In the genomic region with DNA sequence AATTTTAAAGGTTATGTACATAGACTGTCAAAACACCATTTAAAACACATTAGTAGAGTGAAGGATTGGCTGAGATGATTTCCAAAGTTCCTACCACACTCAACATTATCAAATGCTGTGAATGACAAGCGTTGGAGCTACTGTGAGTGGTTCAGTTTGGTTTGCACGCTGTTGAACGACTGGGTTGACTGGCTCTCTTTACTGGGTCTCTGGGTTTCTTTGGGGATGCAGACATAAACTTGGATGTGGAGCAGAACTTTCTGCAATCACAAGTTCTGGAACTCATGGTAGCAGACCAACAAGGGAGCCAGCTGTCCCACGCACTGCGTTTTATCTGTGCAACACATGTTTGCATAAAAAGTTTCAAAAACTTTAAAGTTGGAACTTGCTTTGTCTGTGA, we compare ENCODE assay signal across 25 mouse cellular contexts.
DNase-seq lines count a peak whose midpoint lies in the region; ATAC-seq and TF ChIP-seq lines count a peak whose summit lies in the region.
"Had no signal": no experiment of that assay in that cellular context is flagged by ENCODE, and none has a peak within 500 bp of the region (broad histone marks: within the 10 kb centered on the region; RNA-seq: fewer than 3 reads in every experiment).

No protein-coding gene starts in this region.

- no peaks in the 10 kb centered on the region for H3K27me3 ChIP-seq in embryonic facial prominence, embryonic 15.5 days
- H3K27me3 ChIP-seq in embryonic facial prominence, embryonic 10.5 days (replicated peaks; ENCODE audit: low read depth, poor library complexity, severe bottlenecking), result no peaks in the 10 kb centered on the region
- no peaks in the 10 kb centered on the region for H3K27me3 ChIP-seq in lung, embryonic 15.5 days
- H3K27me3 ChIP-seq in lung, postnatal 0 days (replicated peaks; ENCODE audit: insufficient read depth, low read length), result no peaks in the 10 kb centered on the region
- H3K27me3 ChIP-seq: forebrain, embryonic 13.5 days; heart, embryonic 13.5 days; hindbrain, embryonic 13.5 days; intestine, embryonic 15.5 days had no signal

- peak; percentile 39; the same call in 1 of the 2 replicates for ATAC-seq in embryonic facial prominence, embryonic 15.5 days (ENCODE audit: insufficient number of reproducible peaks, low FRiP score, low TSS enrichment, low read depth)
- ATAC-seq in lung, embryonic 15.5 days (ENCODE audit: borderline replicate concordance, extremely low read depth, low FRiP score, low TSS enrichment), result peak; percentile 89
- ATAC-seq in lung, postnatal 0 days, result no peak
- ATAC-seq: activated CD4-positive, CD25-positive, alpha-beta regulatory T cell, adult 4 months; forebrain, embryonic 13.5 days; forebrain, embryonic 16.5 days; hindbrain, embryonic 16.5 days; intestine, embryonic 15.5 days had no signal

- DNase-seq in embryonic facial prominence, embryonic 10.5 days (ENCODE audit: low spot score), result no peak
- DNase-seq in heart, adult 8-10 months (ENCODE audit: low spot score), result peak; percentile 7
- no peak for DNase-seq in heart, postnatal 14 days
- DNase-seq in lung, postnatal 0 days (ENCODE audit: low spot score), result no peak
- DNase-seq in fibroblast of lung, adult 2 months (ENCODE audit: low read depth), result peak; percentile 10
- DNase-seq: adrenal gland, adult 8-10 months; adrenal gland, postnatal 25 days; cerebellum, adult 11-12 months; cerebellum, adult 8-10 months; cerebellum, postnatal 10 days; cerebellum, postnatal 36 days; embryo, embryonic 11 days; gastrocnemius, adult 2 months; gastrocnemius, postnatal 14 days; heart, adult 2 months had no signal

- H3K36me3 ChIP-seq in embryonic facial prominence, embryonic 15.5 days, result no peaks in the 10 kb centered on the region
- no peaks in the 10 kb centered on the region for H3K36me3 ChIP-seq in embryonic facial prominence, embryonic 10.5 days (replicated peaks)
- no peaks in the 10 kb centered on the region for H3K36me3 ChIP-seq in lung, embryonic 15.5 days
- H3K36me3 ChIP-seq in lung, postnatal 0 days (ENCODE audit: insufficient read depth, low read length), result no peaks in the 10 kb centered on the region
- H3K36me3 ChIP-seq: heart, embryonic 13.5 days; hindbrain, embryonic 10.5 days; hindbrain, embryonic 13.5 days; intestine, embryonic 15.5 days had no signal

- TF ChIP-seq CTCF in lung, postnatal 0 days (IDR thresholded peaks at IDR 0.05), result no peak

- H3K4me1 ChIP-seq in embryonic facial prominence, embryonic 15.5 days, result no peaks in the 10 kb centered on the region
- H3K4me1 ChIP-seq in embryonic facial prominence, embryonic 10.5 days, result peaks cover 8% of the 10 kb centered on the region
- H3K4me1 ChIP-seq in lung, embryonic 15.5 days, result no peaks in the 10 kb centered on the region
- no peaks in the 10 kb centered on the region for H3K4me1 ChIP-seq in lung, postnatal 0 days (ENCODE audit: insufficient read depth, low read depth, low read length)
- H3K4me1 ChIP-seq: intestine, embryonic 15.5 days had no signal

- no peak overlapping the region for H3K4me2 ChIP-seq in embryonic facial prominence, embryonic 15.5 days (replicated peaks)
- H3K4me2 ChIP-seq in lung, embryonic 15.5 days, result no peak overlapping the region
- H3K4me2 ChIP-seq in lung, postnatal 0 days (replicated peaks; ENCODE audit: low read depth, low read length), result no peak overlapping the region
- H3K4me2 ChIP-seq: forebrain, embryonic 13.5 days; heart, embryonic 13.5 days; hindbrain, embryonic 13.5 days; intestine, embryonic 15.5 days had no signal

- H3K4me3 ChIP-seq in embryonic facial prominence, embryonic 15.5 days (replicated peaks), result no peak overlapping the region
- no peak overlapping the region for H3K4me3 ChIP-seq in embryonic facial prominence, embryonic 10.5 days
- no peak overlapping the region for H3K4me3 ChIP-seq in lung, embryonic 15.5 days
- H3K4me3 ChIP-seq in lung, postnatal 0 days (ENCODE audit: low read depth, low read length), result no peak overlapping the region
- H3K4me3 ChIP-seq: forebrain, embryonic 13.5 days; gastrocnemius, adult 2 months; heart, adult 2 months; heart, embryonic 13.5 days; hindbrain, embryonic 10.5 days; hindbrain, embryonic 13.5 days; intestine, embryonic 15.5 days had no signal

- intact Hi-C loops in heart, postnatal 14 days (cut with DNase I), result no loop called here

- no peak overlapping the region; the same call in 1 of the 2 replicates for H3K27ac ChIP-seq in embryonic facial prominence, embryonic 15.5 days (replicated peaks)
- H3K27ac ChIP-seq in embryonic facial prominence, embryonic 10.5 days (replicated peaks), result no peak overlapping the region
- no peak overlapping the region for H3K27ac ChIP-seq in lung, embryonic 15.5 days
- H3K27ac ChIP-seq in lung, postnatal 0 days (ENCODE audit: low read length), result no peak overlapping the region
- H3K27ac ChIP-seq: forebrain, embryonic 13.5 days; gastrocnemius, adult 2 months; heart, adult 2 months; heart, embryonic 13.5 days; hindbrain, embryonic 10.5 days; hindbrain, embryonic 13.5 days; intestine, embryonic 15.5 days had no signal

- WGBS in embryonic facial prominence, embryonic 15.5 days, result 64% methylated on average over 5 of the region's 5 CpGs
- WGBS in embryonic facial prominence, embryonic 10.5 days, result 91% methylated on average over 5 of the region's 5 CpGs
- 35% methylated on average over 5 of the region's 5 CpGs for WGBS in lung, embryonic 15.5 days
- WGBS in lung, postnatal 0 days, result 48% methylated on average over 5 of the region's 5 CpGs

- no peaks in the 10 kb centered on the region for H3K9me3 ChIP-seq in embryonic facial prominence, embryonic 15.5 days (replicated peaks)
- H3K9me3 ChIP-seq in embryonic facial prominence, embryonic 10.5 days, result no peaks in the 10 kb centered on the region
- no peaks in the 10 kb centered on the region for H3K9me3 ChIP-seq in lung, embryonic 15.5 days
- H3K9me3 ChIP-seq in lung, postnatal 0 days (ENCODE audit: low read length), result no peaks in the 10 kb centered on the region
- H3K9me3 ChIP-seq: forebrain, embryonic 13.5 days; heart, embryonic 13.5 days; hindbrain, embryonic 10.5 days; hindbrain, embryonic 13.5 days; intestine, embryonic 15.5 days had no signal

- H3K9ac ChIP-seq in embryonic facial prominence, embryonic 15.5 days, result no peak overlapping the region
- no peak overlapping the region for H3K9ac ChIP-seq in lung, embryonic 15.5 days
- no peak overlapping the region for H3K9ac ChIP-seq in lung, postnatal 0 days (replicated peaks; ENCODE audit: low read depth)
- H3K9ac ChIP-seq: forebrain, embryonic 13.5 days; heart, embryonic 13.5 days; hindbrain, embryonic 13.5 days; intestine, embryonic 15.5 days had no signal

- no peak for TF ChIP-seq EP300 in lung, postnatal 0 days (IDR thresholded peaks at IDR 0.05)

Comparison
In these comparisons a context has a peak if more than half of its experiments do, and no peak if none do; other contexts are left out.
1. DNase-seq: peak in heart, adult 8-10 months (single experiment) and fibroblast of lung, adult 2 months (single experiment); none in embryonic facial prominence, embryonic 10.5 days (single experiment), heart, postnatal 14 days (0 of 2) and lung, postnatal 0 days (single experiment).